Mouse (Mus musculus): ENCODE measurements at regions not wholly inside any gene's neighbourhood (a gene's known extent, or its start where the extent isn't known, plus 50 kb on each side); places are given as distances from the start of the nearest gene placed in this dataset.
"Not testable (repeated sequence)": the region's sequence is repeated elsewhere in the genome, so short reads cannot be mapped to it uniquely, and the experiment has no call there.

DNA sequence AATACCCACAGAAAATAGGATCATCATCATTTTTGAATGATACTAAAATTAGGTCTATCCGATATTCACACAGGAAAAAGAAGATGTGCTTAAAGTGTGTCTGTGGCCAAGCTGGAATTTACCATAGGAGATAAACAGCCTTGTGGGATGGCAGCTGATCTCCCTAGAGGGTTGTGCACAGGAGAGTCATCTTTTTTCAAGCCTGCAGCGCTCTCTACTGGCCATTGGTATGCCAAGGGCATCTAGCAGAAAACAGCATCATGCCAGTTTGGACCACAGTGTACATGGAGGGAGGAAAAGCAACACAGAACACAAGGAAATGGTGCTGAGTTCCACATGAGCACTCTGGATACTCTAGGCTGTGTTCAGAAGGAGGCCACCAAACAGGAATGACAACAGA is 74.1 kb upstream of the Diaph3 start:
- DNase-seq (ENCODE audit: low spot score in 2 of 2), result peak; percentile 17 to 49

DNA sequence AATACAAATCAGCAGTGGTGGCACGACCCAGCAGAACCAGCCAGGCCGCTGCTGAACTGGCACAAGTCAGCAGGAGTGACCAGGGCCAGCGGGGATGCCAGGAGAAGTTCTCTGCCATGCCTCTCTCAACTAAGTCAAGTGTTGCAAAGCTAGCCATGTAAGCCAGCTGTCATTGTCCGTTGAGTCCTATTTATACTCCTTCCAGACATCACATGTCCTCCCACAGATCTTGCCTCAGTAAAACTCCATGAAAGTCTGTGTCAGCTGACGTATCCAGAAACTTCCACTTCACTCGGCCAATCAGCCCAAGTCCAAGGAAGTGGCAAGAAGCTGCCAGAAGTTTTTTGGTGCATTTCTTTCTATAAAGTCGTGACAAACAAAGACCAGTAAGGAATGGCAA is 76.0 kb upstream of the Diaph3 start:
- no peak for DNase-seq (ENCODE audit: low spot score in 2 of 2)

DNA sequence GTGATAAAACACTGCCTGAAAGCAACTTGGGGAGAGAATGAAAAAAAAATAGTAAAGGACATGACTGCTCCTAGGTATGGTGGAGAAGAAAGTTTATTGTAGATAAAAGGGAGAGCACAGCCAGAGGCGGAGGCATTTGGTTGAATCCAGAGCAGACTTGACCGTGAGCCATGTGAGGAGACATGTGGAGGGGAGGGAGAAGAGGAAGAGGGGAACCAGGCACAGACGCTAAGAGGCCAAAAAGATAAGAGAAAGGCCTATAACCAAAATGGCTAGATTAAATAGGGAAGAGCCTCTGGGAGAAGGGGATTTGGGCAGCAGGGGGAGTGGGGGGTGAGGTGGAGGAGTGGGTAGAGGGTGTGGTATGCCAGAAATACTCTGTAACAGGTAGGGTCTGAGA is 78.9 kb upstream of the Diaph3 start:
- DNase-seq (ENCODE audit: low spot score in 2 of 2), result no peak

DNA sequence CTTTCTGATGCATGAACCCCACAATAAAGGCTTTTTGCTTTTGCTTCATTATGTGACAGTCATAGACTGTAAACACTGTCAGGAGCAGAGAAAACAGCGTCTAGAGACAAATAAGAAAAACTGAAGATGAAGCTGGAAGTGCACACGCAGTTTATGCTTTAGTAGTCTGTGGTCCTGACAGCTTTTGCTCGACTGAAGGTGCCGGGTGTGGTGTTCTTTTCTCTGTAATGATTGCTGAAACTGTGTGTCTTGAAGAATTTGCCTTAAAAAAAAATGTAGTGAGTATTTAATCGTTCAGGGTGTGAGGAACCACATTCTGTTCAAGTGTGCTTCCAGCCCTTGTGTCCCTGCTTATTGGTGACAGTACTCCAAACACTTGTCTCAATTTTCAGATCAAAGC is 83.8 kb upstream of the Diaph3 start:
- no peak for DNase-seq (ENCODE audit: low spot score in 2 of 2)

DNA sequence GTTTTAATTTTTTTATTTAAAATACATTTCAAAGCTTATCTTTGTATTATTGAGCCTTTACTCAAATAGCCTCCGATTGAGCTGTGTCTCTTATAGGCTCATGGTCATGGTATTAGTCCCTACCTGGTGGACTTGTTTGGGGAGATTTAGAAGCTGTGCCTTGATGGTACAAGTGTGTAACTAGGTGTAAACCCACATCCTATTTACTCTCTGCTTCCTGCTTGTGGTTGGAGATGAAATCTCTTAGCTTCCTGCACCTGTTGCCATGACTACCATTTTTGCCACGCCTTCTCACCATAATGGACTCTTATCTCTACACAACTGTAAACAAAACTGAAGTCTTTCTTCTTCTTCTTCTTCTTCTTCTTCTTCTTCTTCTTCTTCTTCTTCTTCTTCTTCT is 108.2 kb upstream of the Diaph3 start:
- DNase-seq (ENCODE audit: low spot score in 2 of 2), result no peak

DNA sequence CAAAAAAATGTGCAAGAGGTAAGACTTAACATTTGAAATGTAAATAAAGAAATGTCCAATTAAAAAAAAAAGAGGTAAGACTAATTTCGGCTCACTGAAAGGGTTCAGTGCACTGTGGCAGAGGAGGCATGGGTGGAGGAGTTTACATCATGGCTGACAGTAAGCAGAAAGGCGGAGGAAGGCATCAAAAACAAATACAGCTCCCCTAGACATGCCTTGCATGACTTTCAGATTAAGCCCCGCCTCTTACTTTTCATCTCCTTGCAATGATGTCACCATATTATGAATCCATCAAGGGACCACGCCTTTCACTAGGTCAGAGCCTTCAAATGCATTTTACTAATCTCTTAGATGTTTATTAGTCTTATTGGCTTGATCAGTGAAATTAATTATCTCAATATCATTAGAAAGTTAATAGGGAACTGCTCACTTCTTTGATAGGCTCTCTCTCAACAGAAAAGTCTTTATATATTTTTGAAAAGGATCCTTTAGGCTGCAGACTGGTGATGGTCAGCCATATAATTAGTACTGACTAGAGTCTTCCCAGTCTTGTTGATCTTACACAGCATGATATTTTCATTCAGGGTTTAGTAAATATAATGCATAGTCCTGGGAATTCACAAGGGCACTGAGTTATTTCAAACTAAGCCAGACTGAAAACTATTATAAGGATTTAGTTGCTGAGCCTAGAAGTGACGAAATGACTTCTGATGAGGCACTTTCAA is 114.6 kb upstream of the Diaph3 start:
- DNase-seq (ENCODE audit: low spot score in 2 of 2), result no peak

DNA sequence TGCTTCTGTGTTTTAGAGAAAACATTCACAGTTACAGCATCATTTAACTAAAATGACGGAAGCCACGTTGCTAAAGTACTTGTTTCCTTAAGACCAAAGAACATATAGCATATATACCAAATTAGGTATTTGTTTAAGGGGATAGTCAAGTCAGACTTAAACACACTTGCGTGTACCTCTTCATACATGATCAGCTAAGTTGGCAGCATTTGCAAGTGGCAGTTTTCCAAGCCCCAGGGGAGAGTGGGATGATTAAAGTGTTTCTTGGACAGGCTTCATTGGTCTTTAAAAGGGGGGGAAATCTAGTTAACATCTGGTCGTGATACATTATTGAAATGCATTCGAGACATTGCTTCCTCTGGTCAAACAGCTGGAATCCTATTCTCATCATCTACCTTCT is 120.7 kb upstream of the Diaph3 start:
- DNase-seq (ENCODE audit: low spot score in 2 of 2), result no peak

DNA sequence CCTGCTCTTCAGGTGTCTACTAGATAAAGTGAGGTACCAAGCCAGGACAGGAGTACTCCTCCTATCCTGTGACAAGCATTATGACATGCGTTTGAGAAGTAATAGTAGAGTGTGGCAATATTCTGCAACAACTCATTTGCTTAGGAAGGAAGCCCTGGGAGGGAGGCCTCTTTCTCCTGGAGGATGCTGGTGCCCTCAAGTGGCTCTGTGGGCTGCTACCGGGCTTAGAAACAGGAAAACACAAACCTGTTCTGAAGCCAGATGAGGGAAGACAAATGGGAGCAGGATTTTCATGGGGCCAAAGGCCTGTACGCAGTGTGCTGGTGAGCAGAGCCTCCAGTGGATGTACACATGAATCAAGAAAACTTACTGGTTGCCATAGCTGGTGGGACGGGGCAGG is 123.8 kb upstream of the Diaph3 start:
- DNase-seq (ENCODE audit: low spot score in 2 of 2), result no peak

DNA sequence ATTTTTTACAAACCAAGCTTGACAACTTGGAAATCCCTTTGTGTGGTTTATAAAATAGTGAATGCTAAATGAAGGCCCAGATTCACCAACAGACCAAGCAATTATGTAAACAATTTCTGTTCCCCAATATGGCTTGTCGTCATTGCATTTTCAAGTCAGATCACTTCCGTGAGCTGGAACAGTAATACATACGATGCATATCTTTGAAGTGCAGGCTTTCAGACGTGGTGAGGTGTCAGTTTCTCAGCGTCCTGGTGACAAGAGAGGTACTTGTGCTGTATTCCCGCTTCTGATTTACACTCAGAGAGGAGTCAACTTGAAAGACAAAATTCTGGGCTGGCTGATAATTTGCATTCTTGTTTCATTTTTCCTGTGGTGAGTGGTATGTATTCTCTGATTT is 125.3 kb upstream of the Diaph3 start:
- DNase-seq (ENCODE audit: low spot score in 2 of 2), result no peak

DNA sequence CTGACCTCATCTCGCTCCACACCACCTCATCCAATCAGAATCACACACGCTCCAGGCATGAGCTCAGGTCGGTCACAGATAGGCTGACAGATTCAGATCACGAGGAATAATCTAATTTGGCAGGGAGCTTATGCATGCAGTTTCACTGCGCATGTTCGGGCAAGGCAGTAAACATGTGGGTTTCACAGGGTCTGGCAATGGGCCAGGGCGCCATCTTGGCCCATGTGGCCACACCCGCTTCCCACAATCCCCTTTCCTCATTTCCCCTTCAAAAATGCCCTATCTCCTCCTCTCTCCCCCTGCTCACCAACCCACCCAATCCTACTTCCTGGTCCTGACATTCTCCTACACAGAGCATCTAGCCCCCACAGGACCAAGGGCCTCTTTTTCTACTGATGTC is 127.2 kb upstream of the Tdrd3 start:
- DNase-seq (ENCODE audit: low spot score in 2 of 2), result not testable (repeated sequence)

DNA sequence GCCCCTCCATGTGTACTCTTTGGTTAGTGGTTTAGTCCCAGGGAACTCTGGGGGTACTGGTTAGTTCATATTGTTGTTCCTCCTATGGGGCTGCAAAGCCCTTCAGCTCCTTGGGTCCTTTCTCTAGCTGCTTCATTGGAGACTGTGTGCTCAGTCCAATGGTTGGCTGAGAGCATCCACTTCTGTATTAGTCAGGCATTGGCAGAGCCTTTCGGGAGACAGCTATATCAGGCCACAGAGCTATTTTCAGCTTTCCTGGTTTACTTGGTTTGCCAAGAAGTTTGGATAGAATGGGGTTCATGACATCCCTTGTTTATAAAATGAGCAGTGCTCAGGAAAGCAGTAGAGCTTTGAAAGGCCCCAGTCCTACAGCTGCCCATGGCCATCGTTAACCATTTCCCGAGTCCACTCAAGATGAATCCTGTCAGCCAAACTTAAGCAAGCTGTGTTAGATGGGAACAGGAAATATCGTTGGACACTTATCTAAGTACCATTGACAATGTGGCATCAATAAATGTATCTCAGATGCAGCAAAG is 126.7 kb upstream of the Tdrd3 start:
- no peak for DNase-seq (ENCODE audit: low spot score in 2 of 2)

DNA sequence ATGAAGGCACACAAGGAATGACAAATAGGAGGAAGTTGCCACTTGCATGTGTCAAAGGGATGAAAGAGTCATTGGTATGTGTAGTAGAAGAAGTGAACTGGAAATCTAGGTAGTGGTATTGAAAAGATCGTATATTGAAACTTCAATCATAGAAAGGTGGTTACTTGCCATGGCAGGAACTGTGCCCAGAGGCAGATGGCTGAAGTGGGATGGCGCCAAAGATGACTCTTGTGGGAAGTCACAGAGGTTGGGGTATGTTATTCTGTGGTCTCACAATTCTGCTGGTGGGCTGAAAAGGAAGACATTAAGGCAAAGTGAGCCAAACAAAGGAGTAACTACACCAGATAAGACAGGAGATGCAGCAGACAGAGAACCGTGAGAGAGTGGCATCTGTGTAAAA is 121.2 kb upstream of the Tdrd3 start:
- no peak for DNase-seq (ENCODE audit: low spot score in 2 of 2)

DNA sequence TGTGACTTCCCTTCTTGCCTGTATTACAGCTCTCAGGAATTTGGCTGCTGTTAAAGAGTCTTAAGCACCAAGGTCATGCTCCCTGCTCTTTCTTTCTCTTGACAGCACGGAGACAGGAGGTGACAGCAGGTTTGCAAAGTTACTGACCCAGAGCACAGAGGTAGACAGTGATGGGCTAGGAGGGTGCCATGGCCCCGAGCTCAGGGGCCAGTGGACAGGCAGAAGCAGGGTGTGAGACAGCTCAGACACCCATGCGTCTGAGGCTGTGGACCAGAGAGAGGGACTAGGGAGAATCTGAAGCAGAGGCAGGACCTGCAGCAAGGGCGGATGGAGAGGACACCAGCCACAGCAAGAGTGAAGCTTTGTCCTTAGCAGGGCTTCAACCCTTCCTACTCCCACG is 119.3 kb upstream of the Tdrd3 start:
- no peak for DNase-seq (ENCODE audit: low spot score in 2 of 2)

DNA sequence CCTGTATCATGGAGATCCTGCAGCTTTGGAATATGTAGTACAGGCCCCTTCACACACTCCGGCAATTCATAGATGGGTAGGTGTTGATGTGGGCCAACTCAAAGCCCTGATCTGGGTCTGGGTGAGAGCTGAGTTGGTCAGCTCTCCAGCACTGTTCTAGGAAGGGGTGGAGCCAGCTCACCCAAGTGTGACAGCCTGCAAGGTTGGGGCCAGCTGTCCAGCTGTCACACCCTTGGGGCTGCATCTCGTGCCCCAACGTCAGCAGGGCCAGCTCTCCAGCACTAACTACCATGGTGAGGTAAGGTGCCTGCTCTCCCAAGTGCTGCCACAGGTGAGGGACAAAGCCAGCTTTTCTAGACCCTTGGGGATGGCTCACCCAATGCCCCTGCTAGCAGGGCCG is 115.6 kb upstream of the Tdrd3 start:
- no peak for DNase-seq (ENCODE audit: low spot score in 2 of 2)

DNA sequence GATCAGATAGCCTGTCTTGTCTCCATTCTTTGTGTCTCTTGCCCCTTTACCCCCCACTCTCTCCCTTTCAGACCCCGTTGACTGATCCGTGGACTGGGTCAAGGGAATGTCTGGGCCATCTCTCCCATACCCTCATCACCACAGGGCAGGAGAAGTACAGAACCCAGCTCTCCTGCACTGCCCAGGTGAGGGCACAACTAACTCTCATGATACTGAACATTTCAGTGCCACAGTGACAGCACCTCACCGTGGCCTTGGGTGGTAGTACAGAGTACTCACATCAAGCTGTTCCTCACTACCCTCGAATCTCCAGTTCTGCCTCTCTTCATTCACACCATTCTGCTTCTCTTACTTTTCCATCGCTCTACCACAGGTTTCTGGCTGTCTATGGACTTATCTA is 114.9 kb upstream of the Tdrd3 start:
- no peak for DNase-seq (ENCODE audit: low spot score in 2 of 2)

DNA sequence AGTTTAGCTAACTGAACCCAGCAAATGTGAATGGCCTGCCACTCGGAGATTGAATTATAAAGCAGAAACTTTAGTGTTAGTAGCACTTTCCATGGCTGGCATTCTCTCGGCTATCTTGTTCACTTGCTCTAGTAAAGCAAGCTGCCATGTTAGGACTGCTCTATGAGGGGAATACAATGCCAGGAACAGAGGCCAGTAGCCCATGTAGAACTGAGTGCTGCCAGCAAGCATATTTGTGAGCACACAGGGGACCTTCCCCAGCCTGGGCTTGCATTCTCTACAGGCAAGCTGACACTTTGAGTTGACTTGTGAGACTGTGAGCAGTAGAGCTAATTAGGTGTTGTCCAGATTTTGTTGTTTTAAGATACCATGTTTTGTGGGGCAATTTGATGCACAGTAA is 111.0 kb upstream of the Tdrd3 start:
- no peak for DNase-seq (ENCODE audit: low spot score in 2 of 2)

DNA sequence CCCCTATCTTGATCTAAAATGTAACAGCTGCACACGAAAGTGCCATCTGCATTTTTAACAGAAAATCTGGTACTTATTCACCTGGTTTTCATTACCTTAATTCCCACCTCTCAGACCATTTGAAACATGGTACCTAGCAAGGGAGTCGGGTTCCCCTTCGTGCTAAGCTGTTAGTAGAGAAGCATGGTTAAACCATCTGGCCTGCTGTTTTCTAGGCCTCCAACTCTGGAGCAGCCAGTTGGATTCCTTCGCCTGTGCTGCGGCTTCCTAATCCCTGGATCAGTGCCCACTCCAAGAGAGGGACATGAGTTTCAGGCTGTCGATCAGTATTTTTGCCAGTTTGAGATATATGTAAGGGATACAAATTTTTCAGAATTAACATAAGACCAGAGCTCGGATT is 110.4 kb upstream of the Tdrd3 start:
- DNase-seq (ENCODE audit: low spot score in 2 of 2), result no peak

DNA sequence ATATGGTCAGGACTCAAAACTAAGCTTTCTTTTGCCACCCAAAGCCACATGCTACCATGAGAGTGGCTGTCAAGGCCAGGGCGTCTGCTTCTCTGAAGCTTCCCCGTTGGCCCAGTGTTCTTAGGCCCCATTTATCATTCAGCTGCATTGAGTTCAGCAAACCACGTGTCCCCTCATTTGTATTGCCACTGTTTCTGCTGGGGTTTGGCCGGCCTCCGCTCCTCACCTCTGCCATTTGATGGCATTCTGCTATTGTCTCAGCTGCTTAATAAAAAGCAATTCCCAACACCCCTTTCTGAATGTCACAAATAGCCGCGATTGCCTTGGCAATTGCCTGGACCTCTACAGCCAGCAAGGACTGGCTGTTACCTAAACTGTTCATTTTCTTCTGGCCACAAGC is 108.4 kb upstream of the Tdrd3 start:
- no peak for DNase-seq (ENCODE audit: low spot score in 2 of 2)

DNA sequence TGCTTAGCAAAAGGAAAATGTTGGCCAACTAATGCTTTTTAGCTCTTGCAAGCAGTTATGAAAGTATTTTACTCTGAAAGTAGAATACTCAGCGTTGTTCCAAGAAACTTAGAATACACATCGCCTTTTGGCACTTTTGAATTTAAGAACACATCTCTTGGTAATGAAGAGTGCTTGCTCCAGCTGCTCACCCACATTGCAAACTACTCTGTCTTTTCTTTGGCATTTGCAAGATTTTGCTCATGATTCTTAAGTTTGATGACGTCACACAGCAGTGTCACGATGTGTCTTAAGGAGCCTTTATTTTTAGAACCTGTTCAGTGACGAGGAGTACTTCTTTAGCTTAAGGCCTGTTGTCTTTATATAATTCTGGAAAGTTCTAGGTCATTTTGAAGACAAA is 104.1 kb upstream of the Tdrd3 start:
- no peak for DNase-seq (ENCODE audit: low spot score in 2 of 2)

DNA sequence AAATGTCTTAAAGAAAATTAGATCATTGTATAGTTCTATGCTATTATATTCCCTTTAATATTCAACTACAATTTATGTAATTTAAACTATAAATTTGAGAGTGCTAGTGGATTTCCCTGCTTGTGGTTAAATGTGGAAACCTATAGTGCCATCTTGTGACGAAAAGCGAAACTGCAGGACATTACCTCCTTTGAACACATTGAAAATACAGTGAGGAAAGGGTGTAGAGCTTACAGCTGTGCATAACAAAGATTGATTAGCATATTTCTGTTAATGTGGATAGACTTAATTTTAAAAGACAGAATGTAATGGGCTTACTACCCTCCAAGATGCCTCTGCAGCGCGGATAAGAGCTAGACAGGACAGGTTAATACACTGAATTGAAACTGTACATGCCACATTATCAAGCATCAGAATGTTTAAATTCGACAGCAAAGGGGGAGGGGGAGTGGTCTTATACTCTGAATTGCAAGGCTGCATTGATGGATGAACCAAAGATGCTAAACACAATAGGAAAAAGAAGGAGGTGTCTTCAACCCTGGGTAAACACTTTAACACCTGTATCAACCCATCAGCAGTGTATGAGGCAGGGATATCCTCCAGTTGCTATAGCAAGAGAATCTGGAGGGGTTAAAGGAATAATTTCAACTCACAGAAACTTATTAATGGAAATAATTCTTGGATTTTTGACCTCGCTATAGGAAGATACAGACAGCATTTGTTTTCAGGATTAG is 101.3 kb upstream of the Tdrd3 start:
- DNase-seq (ENCODE audit: low spot score in 2 of 2), result peak in 1 of 2 experiments; percentile 19

DNA sequence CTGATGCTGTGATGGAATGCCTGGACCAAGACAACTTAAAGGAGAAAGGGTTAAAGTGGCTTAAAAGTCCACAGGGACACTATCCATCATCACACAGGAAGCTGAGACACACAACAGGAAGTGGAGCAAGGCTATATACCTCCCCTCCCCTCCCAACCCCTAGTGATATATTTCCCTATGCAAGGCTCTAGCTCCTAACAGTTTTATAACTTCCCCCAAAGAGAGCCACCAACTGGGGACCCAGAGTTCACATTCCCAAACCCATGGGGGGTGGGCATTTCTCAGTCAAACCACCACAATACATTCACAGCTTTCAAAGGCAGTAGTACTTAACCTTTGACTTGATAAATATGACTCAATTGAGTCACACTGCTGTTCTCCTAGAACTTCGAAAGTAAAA is 88.6 kb upstream of the Tdrd3 start:
- no peak for DNase-seq (ENCODE audit: low spot score in 2 of 2)

DNA sequence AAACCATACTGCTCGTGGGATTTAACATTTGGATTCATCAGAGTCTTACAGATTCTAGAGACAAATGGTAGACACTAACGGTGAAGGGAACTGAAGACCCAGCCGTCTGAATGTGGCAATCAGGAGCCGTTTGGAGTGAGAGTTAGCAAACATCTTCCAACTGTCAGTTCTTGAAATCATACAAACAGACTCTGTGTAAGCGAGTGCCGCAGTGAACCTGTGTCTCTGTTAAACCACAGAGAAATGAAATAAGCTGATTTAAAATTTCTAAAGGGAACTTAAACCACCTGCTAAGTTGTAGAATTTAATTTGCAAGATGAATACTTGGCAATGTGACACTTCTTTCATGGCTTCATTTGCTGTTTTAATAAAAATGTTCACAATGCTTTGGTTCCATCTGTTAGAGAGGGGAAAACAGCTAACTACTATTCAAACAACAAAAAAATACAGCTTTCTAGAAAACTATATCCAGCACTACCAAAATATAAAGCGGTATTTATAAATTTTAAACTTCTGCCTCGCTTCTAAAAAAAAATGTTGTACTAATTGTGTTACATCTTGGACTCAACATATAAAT is 78.4 kb upstream of the Tdrd3 start:
- no peak for DNase-seq (ENCODE audit: low spot score in 2 of 2)

DNA sequence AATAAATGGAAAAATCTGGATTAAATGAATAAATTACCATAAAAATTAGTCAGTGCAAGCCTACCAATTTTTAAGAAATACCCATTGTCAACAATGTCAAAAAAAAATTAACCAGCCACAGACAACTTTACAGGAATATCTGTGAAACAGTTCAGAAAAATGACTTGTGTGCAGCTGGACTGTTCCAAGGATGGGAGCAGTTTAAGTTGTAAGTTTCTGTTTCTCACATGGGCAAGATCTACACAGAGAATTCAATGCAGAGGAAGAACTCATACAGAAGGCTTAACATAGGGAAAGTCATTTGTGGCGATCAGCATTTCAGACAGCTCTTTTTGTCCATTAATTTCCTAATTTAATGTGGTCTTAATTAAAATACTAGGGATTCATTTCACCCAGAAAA is 71.9 kb upstream of the Tdrd3 start:
- no peak for DNase-seq (ENCODE audit: low spot score in 2 of 2)

All from urinary bladder, postnatal 36 days (tissue).